Mouse (Mus musculus) kidney, postnatal 36 days (tissue): ENCODE data around the gene Tm4sf5.
"Not testable (repeated sequence)": the region's sequence is repeated elsewhere in the genome, so short reads cannot be mapped to it uniquely, and the experiment has no call there.

Experiments
- DNase-seq, 2 experiments: peaks; one replicate each; pipeline ENCODE4 v3.0.0; 2021 to 2022; ENCODE audit warnings: mixed read lengths in 2 of 2

Gene Tm4sf5

GRCm38 (mm10) chr11:70511242-70511641 lies 6.2 kb downstream of the Tm4sf5 start:
- DNase-seq = no peak

GRCm38 (mm10) chr11:70511825-70512224 lies 6.8 kb downstream of the Tm4sf5 start:
- no peak for DNase-seq

DNA sequence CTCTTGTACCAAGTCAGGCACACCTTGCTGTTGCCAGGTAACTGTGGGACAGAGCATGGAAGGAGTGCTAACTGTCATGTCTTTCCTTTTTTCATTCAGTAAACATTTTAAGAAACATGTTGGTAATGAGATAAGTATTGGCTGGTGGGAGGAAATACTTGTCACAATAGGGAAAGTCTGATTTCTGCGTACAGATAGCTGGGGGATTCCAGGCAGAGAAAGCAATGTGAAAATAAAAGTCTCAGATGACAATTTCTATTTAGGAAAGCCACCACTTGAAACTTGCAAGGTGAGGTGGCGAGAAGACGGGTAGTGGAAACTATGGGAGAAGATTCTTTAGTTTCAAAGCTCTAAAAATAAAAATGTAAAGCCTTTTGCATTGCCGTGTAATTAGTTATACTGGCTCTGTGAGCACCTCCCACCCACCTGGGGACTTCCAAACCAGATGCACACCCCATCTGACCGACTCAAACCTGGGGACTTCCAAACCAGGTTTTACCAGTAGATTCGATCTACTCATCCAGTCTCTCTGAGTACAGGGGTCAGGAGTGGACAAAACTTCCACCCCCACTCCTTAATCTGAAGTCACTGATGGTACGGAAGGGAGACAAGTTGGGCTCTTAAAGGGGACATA lies 7.8 kb downstream of the Tm4sf5 start:
- no peak for DNase-seq

DNA sequence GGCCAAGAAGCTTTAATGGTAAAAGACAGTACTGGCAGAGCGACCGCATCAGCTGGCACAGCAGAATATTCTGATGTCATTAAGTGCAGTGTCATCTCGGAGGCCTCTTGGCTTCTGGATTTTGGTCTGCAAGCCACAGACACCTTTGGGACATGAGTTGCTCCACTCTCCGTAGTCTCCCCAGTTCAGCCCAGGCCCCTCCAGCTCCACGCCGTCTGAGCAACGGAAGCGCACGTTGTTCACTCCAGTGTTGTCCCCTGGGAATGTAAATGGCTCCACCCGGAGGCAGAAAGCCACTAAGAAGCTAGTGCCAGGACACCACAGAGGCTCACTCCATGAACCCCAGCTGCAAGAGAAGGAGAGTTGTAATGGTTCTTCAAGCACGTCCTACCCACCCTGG lies 8.5 kb downstream of the Tm4sf5 start:
- peak in 1 of 2 experiments; percentile 29 for DNase-seq

- DNase-seq = no peak
Measured at GRCm38 (mm10) chr11:70514288-70514687, 9.2 kb downstream of the Tm4sf5 start, which contains the start of gene Vmo1. Gene Vmo1 (minus strand): TSS chr11:70514616.

GRCm38 (mm10) chr11:70516352-70516751 lies 11.3 kb downstream of the Tm4sf5 start:
- peak; percentile 45 to 47 for DNase-seq

DNA sequence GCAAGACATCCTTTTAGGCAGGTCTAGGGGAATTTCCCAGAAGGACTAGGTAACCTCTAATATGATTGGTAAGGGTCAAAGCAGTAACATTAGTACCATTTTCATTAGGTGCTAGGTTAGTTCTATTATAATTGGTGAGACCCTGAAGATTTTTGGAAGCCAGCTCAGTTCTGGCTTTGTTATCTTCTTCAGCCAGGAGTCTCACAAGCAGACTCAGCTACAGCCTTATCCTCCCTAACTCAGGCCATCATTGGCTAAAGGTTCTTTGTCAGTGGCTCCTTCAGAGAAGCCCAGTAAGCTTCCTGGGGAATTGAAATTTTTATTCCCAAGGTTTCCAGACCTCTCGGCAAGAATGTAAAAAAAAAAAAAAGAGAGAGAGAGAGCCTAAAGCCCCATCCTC lies 13.4 kb downstream of the Tm4sf5 start:
- no peak for DNase-seq

GRCm38 (mm10) chr11:70518923-70519322 lies 13.9 kb downstream of the Tm4sf5 start, which contains the start of gene Gltpd2:
Gene Gltpd2 (plus strand): TSS chr11:70519196.
- DNase-seq = no peak

DNA sequence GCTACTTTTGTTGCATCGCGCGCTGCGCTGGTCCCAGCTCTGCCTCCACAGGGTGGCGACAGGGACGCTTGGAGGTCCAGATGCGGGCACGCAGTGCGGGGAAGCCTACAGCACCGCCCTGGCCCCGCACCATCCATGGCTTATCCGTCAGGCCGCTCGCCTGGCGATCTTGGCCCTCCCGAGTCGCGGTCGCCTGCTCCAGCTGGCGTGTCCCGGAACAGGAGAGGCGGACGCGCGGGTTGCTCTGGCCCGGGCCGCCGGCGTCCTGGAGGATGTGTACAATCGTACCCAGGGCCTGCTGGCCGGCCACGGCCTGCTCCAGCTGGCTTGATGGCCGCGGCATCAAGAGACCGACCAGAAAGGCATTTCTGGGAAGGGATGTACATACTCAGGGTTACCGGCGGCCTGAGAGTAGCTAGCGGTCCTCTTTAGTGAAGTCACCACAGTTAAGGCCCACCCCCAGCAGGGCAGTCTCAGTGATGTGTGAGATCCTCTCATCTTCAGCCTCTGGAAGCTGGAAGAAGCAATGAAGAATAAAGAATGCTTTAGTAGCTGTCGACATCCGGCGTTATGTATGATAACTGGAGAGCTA lies 15.2 kb downstream of the Tm4sf5 start:
- DNase-seq = peak in 1 of 2 experiments; percentile 58

GRCm38 (mm10) chr11:70523306-70523989 lies 18.4 kb downstream of the Tm4sf5 start:
- peak in 1 of 2 experiments; percentile 11 for DNase-seq

- no peak for DNase-seq
Measured at GRCm38 (mm10) chr11:70524782-70525181, 19.7 kb downstream of the Tm4sf5 start.

DNA sequence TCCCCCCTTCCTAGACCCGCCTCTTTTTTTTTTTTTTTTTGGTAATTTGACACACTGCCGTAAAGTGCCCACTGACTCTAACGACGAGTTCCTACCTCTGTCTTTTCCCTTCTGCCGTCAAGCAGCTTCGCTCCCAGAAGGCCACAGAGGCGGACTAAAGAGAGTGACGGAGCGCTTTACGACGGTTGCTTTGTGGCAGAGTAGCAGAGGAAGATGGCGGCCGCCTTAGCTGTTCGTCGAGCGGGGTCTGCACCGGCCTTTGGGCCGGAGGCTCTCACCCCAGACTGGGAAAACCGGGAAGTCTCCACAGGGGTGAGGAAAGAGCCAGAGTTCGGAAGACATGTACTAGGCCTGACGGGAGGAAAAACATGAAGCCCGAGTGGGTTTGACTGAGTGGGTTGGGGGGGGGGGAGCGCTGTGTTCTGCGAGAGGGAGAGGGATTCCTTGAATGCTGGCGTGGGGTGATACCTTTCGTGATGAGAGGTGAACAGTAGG lies 20.2 kb downstream of the Tm4sf5 start, which contains the start of gene Psmb6:
TSS of gene Psmb6 (plus strand) at position 184 of the 495 bp plus-strand sequence.
- peak; percentile 93 to 98 for DNase-seq

DNA sequence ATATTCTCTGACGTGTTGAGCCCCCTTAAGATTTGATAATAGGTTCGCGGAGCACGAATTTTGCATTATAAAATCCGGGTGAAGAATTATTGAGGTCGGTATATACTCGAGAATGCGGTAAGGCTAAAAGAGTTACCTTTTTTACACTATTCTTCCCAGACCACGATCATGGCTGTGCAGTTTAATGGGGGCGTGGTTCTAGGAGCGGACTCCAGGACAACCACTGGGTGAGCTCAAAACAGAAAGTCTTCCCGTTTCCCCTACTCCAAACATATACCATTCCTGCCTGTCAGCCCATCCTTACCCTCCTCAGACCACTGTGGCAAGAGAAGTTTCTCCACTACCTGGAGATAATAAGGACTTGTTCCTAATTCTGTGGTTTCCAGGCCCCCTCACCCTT lies 20.7 kb downstream of the Tm4sf5 start:
- DNase-seq = no peak

DNA sequence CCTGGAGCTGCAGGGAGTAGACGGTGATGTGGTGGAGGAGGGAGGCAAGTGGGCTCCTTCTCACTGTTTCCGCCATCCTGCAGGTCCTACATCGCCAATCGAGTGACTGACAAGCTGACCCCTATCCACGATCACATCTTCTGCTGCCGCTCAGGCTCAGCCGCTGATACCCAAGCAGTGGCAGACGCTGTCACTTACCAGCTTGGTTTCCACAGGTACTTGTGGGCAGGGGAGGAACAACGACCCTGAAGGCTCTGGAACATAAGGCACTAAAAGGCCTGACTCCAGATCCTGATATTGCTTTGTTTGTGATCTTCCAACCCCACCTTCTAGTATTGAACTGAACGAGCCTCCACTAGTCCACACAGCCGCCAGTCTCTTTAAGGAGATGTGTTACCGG lies 21.2 kb downstream of the Tm4sf5 start:
- DNase-seq = no peak

GRCm38 (mm10) chr11:70528610-70529009 lies 23.6 kb downstream of the Tm4sf5 start:
- no peak for DNase-seq

DNA sequence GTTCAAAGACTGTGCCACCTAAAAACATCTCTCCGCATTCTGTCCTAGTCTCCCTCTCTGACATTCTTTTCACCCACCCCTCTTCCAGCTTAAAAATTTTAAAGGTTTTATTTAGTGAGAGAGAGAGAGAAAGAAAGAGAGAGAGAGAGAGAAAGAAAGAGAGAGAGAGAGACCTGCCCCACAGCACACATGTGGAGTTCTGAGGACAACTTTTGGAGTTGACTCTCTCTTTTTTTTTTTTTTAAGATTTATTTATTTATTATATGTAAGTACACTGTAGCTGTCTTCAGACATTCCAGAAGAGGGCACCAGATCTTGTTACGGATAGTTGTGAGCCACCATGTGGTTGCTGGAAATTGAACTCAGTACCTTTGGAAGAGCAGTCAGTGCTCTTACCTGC lies 26.0 kb downstream of the Tm4sf5 start:
- not testable (repeated sequence) for DNase-seq

DNA sequence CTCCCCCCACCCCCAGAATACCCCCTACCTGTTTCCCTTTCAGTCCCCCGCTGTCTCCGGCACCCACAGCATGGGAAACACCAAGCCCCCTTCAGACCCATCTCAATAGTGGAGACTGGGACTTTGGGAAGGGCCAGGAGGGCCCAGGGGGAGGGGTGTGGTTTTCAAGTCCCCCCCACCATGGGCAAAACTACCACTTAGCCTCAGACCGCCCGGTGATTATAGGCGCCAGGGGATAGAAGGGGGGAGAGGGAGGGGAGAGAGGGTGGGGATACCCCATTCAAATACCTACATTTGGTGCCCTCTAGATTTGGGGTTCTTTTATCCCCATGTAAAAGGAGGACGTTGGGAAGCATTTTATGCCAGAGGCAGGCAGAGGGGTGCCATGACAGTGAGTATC lies 27.8 kb downstream of the Tm4sf5 start, which contains the start of gene Gm40193:
TSS of gene Gm40193 (minus strand) at position 101 of the 400 bp plus-strand sequence.
- no peak for DNase-seq

GRCm38 (mm10) chr11:70539423-70539822 lies 34.4 kb downstream of the Tm4sf5 start:
- no peak for DNase-seq

DNA sequence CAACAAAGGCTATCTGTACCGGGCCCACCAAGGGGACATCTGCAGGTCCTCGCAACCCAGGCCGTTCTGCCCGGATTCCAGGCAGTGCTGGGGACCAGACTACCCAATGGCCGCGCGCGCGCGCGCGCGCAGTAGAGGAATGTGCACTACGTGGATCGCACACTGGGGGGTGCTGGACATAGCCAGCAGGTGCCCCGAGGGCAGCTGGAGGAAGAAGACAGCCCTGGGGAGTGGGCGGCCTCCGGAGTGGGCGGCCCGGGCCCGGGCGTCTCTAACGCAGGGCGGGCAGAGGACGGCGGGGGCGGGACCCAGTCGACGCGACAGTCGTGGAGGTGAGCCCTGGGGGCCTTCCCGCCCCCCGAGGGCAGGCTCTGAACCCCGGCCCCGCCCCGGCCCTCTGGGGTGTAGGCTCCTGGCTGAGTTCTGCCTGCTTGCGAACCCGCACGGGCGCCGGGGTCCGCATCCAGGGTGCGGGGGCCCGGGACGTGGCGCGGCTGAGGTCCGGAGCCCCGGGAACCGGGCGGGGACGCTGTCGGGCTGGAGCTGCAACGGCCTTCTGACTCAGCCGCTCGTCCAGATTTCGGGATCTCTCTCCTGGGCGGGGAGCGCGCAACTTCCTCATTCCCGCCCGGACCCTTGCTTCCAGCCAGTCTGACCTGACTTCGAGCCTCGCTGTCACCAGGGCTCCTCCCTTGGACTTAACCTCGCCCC lies 35.0 kb downstream of the Tm4sf5 start, which contains the start of gene Pld2:
TSS of gene Pld2 (plus strand) at position 188 of the 711 bp plus-strand sequence.
- peak; percentile 95 for DNase-seq

- no peak for DNase-seq
Measured at GRCm38 (mm10) chr11:70540928-70541327, 35.9 kb downstream of the Tm4sf5 start.

DNA sequence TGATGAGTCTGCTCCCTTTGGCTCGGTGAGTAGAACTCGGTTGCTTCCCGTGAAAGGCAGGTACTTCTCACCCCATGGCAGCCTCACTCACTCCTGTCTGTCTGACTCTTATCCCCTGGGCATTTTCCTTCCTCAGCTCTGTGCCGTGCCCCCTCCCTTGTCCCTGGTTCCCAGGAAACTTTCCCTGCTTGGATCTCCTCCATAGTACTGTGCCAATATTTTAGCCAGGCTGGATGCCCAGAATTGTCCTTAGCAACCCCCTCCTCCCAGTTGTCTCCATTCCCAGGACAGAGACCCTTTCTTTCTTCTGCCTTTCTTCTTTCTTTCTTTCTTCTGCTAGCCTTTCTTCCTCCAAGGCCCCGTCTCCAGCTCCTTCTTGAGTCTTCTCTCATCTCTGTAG lies 36.4 kb downstream of the Tm4sf5 start:
- DNase-seq = no peak

DNA sequence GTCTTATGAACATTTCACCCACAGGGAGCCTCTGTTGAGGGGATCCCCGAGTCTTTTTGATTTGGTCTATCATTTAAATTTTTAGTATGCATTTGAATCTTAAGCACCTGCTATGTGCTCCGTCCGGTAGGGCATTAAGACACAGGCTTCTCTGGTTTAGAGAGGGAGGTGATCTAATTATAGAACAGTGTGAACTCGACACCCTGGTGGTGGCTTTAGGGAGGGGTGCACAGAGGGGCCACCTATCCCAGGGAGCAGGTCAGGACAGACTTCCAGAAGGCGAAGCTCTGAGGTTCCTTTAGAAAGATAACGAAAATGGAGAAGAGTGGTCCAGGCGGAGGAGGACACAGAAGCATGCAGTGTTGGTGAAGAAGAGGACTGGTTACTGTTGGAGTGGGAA lies 39.5 kb downstream of the Tm4sf5 start:
- no peak for DNase-seq

DNA sequence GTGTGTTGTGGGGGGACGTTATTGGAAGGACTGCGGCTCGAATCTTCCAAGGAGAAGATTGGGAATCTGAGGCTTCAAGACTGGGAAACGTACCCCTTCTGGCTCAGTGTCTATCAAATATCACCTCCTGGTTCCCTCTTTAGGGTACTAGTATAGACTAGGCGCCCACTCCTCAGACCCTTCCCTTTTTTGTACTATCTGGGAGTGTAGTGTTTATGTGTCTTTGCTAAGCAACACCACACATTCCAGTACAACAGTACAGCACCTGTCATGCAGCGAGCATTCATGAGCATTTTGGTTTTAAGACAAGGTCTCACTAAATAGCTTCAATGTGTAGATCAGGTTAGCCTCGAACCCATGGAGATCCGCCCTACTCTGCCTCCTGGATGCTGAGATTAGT lies 46.5 kb downstream of the Tm4sf5 start:
- no peak for DNase-seq
